Mouse (Mus musculus): Measurements from ENCODE around the gene Pilra.

DNA sequence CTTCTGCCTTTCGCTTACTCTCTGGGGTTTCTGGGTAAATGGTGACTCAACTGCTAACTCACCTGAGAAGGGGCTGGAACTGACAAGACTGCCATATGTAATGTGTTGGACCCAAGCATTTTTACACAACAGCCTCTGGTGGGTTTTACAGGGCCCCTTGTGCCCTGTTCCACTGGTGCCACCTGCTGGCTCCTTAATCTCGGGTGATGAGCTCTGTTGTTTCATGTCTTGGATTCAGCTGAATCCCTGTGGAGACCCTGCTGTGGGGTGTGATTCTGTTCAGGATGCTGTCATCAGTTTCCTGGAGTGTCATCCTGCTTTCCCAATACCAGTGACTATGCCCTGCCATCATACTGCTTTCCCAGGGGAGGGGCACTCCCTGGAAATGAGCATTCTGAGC is 41.8 kb upstream of the Pilra start:
- no peak for TF ChIP-seq TAL1 (conservative IDR thresholded peaks at IDR 0.05; ENCODE audit: low read depth, low read length)
- TF ChIP-seq POLR2AphosphoS5 (IDR thresholded peaks at IDR 0.05; ENCODE audit: insufficient replicate concordance, low read depth, low read length), result no peak
